Mouse (Mus musculus) spleen, adult 18-20 months (tissue): ENCODE measurements around the gene Ehmt1.

Source experiments
- DNase-seq, 2 experiments: peaks; one replicate each; pipeline ENCODE4 v3.0.0; 2022; ENCODE audit warnings: mixed read lengths in 2 of 2

Gene Ehmt1

DNA sequence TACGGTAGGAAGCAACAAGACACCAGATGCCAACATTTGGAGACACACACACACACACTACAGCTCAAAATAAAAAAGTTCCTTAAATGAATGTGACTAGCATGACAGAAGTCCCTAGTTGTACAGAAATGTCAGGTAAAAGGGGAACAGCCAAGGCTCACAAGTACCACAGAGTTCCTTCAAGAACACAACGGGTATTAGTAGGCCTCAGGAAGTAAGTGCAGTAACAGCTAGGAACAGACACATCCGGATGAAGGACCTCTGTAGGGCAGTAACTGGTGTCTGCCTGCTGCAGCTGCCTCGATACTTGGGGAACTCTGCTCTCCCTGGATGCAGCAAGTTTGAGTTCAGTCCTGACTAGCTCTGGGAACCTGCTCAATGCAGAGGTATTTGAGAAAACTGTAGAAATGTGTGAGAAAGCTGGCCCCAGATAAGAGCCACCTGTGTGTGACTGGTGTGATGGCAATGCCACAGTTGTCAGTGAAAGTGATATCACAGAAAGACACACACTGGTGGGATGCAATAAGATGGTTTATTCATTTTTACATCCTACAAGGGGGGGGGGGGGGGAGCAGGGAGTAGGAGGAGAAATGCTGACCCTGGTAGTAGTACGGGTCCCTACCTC lies 122.5 kb downstream of the Ehmt1 start:
- DNase-seq = no peak

DNA sequence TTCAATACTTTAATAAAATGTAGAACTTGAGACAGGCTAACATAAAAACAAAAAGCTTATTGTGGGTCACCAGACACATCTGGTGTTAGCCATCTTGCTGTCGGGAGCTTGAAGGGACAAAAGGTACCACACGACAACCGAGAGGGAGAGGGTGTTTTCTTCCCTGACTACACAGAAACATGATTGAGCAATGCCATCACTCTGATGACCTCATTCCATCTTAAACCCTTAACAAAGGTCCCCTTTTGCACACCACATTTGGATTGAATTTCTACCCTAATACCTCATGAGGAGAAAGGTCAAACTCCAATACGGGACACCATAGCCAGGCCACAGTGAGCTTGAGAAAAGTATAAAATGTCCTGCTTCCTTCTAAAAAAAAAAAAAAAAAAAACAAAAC lies 132.2 kb downstream of the Ehmt1 start:
- no peak for DNase-seq

DNA sequence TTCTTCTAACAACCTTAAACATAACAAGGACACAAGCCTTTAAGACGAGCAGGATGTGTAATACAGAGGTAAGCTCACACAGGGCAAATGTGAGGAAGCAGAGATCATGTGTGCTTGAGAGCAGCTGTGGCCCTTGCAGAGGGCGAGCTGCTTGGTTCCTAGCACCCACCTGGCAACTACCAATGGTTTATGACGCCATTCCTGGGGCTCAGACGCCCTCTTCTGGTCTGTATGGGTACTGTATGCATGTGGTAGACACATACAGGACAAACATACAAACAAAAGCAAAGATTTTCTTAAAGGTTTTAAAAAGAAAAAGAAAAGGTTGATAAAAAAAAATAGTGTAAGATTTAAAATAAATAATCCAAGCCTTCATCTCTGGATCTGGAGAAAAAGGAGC lies 138.2 kb downstream of the Ehmt1 start:
- no peak for DNase-seq

DNA sequence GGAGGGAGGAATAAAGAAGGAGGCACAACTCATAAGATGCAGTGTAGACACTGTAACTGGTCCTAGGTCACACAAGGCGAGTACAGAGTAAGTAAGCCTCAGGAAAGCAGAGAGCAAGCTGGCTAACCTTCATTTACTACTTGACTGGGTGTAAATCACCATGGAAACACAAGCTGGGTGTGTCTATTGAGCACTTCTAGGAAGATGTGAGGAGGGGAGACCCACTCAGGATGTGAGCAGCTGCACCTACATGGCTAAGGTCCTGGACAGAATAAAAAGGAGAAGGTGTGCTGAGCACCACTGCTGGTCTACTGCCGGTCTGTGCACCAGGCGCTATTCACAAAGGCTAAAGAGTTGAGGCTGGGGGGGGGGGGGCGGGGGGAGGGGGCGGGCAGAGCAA lies 142.6 kb downstream of the Ehmt1 start:
- no peak for DNase-seq

DNA sequence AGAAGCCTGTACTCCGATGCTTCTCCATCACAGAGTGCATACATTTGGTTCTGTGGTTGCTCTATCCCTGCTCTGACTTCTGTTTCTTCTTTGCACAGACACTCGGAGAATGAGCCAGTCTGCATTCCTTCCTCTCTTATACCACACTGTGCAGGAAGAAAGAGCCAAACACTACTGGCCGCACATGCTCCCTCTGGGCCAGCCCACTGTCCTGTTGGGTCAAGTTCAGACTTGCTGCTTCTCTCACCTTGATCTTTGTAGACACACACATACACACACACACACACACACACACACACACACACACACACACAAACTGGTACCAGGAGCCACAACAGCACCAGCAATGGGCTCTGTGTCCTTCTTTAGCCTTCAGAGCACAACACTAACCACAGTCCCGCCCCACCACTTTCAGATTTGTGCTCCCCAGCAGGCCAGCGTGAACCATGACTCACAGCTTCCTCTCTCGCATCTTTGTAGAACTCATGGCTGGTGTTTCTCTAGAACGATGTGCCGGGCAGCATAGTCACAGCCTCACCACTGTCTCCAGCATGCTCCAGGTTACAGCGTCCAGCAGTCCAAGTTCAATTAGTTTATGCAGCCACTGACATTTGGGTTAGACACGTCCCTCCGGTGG lies 143.3 kb downstream of the Ehmt1 start:
- DNase-seq = no peak

DNA sequence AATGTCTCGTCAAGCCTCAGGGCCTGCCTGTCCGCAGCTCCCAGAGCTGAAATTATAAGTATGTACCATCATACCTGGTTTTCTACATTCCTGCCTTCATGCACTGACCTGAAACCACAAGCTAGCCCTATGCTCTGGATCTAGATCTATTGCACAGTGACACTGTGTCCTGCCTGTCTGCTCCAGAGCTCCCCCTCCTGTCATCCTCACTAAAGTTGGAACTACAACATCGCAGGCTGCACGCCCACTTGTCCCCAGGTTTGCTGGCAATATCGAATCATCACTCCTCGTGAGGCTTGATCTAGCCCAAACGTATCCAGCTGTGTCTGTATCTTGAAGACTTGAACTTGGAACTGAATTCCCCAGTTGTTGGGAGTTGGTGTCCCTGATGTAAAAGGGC lies 144.6 kb downstream of the Ehmt1 start:
- no peak for DNase-seq

DNA sequence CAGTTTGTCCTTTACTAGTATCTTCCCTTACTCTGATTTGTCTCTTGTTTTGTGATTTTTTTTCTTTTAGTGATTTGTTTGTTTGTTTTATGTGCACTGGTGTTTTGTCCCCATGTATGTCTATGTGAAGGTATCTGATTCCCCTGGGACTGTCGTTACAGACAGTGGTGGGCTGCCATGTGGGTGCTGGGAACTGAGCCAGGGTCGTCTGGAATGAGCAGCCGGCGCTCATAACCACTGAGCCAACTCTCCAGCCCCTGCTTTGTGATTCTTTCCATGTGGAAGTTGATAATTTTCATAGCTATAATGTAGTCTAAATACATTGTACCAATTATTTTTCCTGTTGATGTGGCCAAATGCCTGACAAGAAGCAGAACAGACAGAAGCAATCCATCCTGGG lies 148.6 kb downstream of the Ehmt1 start:
- no peak for DNase-seq

DNA sequence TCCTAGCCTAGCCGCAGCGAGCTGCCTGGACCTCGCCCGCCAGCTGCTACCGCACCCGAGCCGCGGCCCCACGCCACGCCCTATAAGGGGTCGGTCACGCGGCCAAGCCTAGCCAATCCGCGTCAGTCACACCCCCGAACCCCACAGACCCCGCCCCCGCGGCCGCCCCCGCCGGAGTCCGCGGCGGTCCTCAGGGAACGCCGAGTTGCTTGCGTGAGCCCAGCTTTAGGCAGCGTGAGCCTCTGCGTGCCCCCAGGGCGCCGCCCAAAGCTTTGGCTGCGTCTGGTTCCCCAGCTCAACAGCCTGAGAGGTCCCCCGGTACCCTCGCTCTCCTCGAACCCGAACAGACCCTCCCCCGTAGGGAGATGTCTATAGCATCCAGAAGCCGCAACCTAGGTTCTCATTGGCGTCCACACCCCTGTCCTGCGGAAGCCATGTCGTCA lies 156.3 kb downstream of the Ehmt1 start, which contains the start of gene Cacna1b:
Gene Cacna1b, minus strand, starts transcription at position 38 of the 443 bp plus-strand sequence.
- peak; percentile 16 to 18 for DNase-seq

DNA sequence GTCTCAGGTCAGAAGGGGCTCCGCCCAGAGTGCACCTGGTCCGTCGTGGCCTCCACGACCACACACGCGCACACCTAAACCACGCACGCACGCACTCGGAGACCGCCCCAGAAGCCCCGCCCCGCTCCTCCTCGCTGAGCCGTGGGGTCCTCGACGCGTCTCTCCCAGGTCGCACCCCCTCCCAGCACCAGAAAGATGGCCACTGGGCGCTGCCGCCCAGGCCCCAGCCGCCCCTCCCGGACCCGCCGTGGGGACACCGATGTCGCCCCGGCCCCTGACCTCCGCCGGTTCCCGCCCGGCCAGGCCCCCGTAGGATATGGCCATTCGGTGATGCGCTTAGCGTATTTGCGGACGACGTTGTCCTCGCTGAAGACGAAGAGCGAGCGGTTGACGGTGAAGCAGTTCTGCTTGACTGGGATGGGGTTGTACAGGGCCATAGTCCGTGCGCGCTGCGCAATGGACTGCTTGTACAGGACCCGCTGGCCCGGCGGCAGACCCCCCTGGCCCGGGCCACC lies 156.9 kb downstream of the Ehmt1 start:
- no peak for DNase-seq

DNA sequence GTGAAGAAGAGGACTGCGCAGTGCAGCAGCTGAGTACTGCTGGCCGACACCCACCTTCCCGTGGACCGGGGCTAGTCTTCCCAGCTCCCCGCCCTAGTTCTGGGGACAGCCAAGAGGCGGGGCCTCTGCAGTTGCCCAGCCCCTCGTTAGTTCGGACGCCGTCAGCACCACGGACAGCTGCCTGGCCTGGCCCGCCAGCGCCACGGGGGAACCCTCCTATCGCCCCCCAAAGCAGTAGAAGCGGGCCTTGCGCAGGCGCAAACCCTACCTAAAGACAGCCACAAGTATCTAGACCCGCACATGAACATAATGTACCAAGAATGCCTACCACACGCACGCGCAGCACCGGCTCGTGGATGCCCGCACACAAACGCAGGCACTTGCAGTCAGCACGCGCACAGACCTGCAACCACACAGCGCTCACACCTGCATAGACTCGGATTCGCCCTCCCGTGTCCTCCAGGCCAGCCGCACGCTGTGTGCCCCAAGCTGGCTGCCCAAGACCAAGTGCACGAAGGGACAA lies 157.4 kb downstream of the Ehmt1 start:
- peak in 1 of 2 experiments; percentile 34 for DNase-seq

DNA sequence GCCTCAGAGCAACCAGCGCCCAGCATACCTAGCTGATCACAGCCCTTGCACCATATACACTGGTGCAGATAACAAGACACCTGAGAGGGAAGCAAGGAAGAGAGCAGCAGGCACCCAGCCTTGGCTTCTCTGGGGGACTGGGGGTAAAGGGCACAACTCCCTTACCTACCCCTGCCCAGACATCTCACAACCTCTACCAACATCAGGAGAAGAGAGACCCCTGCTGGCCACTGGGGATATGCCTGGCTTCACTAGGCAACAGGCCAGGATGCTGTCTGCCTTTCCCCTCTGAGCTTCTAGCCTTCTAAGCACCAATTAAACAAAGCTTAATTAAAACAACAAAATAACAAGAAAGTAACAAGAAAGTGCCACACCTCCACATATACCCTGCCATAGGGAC lies 164.1 kb downstream of the Ehmt1 start:
- peak; percentile 14 to 54 for DNase-seq

DNA sequence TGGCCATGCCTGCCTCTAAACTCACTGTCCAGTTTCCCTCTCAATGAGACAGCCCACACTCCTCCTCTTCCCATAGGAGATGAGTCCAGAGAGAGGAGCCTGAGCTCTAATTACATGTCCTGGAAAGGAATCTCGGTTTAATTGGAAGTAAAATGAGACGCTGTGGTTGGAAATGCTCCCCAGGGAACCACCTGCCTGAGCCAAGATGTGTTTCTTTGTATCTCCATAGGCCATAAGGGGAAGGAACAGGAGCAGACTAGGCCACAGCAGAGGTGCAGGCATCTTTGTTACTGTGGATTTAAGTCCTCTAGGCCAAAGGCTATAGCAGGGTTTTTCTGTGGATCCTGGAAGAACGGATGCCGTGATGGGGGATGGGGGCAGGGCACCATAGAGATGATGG lies 166.8 kb downstream of the Ehmt1 start:
- DNase-seq = no peak

DNA sequence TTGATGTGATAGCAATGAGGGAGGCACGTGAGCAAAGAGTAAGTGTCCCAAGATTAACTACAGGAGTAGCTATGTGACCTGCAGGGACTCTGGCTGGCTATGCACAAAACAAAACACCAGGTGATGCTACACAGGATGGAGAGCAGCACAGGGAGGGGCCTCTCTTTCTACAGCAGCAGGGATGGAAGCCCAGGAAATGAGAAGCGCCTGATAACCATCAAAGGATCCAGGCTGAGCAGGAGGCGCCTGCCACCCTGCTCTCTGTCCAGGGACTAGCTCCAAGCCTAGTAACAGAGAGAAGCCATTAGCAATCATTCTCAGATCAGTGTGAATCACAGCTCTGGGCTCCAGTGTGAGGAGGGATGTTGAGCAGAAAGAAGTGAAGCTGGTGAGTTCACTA lies 169.4 kb downstream of the Ehmt1 start:
- DNase-seq = no peak

DNA sequence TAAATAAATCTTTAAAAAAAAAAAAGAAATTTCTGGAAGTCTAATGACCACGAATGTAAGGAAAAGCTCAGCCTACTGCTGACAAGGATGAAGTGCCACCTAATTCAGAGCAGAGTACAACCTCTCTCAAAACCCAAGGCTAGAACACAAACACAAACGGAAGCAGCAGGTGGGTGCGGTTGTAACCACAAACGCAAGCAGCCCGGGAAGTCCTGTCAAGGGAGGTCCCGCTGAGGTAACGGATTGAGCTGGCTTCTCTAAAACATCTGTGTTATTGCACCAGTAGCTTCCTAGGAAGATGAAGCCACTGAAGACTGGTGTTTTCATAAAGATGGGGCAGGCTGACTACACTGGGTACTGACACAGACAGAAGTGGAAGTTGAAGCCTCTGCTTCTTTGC lies 171.5 kb downstream of the Ehmt1 start:
- peak in 1 of 2 experiments; percentile 8 for DNase-seq
